Mouse (Mus musculus): ENCODE results near the gene Nr1d1.

DNA sequence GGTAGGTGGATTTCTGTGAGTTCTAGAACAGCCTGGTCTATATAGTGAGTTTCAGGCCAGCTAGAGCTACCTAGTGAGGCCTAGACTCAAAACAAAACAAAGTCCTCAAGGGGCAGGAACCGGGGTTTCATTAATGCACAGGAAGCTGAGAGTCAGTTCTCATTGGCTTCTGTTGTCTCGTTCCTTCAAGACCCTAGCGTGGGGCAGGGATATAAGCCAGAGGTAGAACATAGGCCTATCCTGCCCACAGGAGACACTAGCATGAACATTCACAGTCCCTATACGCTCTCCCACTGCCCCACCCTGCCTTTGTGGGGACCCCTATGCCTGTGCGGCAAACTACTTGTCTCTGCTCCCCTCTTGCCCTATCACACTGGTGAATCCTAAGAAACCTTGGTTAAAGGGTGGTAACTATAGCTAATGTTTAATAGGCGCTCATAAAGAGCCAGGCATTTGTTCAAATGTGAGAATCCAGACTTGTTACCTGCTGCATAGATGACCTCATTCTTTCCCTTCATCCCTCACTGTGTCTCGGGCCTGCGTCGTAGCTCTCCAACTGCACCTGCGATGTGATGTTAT lies 22.5 kb downstream of the Nr1d1 start:
- no peak for TF ChIP-seq CTCF (IDR thresholded peaks at IDR 0.05; ENCODE audit: borderline replicate concordance, extremely low read depth, insufficient read depth, insufficient read length)
- TF ChIP-seq POLR2A (IDR thresholded peaks at IDR 0.05; ENCODE audit: borderline replicate concordance, extremely low read depth, insufficient read depth, insufficient read length, poor library complexity, severe bottlenecking) = no peak
